Mouse (Mus musculus): ENCODE results near the gene Paics. TPM values are rescaled to one million over a fixed set of nuclear protein-coding genes. Genes with fewer than 3 reads are reported as not detected.
"Not testable (repeated sequence)": the region's sequence is repeated elsewhere in the genome, so short reads cannot be mapped to it uniquely, and the experiment has no call there.

Gene Paics
- total RNA-seq (2014; rRNA removed) (114 and 129 TPM in 2 replicates), polyA plus RNA-seq (2015; fragmentation: Nextera tagmentation; extraction: Ambion mirVana) (166 and 176 TPM in 2 replicates)

DNA sequence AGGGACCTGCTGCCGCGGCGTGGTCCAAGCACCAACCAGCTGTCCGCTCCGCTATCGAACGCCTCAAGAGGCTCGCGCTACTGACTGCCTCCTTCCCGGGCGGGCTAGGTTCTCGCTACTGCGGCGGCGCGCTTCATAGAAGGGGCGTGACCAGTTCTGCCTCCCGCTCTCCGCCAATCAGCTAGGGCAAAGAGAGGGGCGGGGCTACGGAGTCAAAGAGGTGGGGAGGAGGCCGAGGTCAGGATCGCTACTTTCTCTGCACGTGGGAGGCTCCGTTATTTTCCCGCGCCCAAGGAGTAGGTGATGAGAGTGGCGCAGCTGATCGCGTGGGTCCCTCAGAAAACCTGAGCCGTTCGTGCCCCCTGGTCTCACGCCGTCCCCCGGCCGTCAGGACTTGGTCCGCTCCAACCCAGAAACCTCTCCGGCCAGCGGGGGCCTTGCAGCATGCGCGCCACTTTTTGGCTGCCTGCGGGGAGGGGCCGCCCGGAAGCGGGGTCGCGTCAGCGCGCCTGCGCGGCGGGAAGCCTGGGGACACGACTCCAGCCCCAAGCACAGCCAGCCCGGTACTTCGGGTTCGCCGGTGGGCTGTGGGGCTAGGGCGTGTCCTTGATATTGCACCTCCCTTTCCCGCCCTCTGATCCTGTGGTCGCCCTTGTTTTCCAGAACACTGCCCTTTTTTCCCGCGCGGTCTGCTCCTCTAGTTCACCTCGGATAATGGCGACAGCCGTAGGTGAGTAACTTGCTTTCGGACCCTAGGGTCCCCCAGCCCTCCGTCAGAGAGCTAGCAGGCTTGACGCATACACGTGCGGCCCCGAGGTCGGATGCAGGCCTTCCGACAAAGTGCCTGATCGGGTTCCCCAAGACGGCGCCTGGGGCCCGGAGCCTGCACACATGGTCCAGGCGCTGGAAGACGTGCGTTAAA, at the start of gene Paics, which contains the start of gene Ppat:
Paics (plus strand) TSS at position 202 of the 922 bp plus-strand sequence.
Ppat (minus strand) TSS at position 473 of the 922 bp plus-strand sequence.
- DNase-seq (ENCODE audit: low spot score), result peak; percentile 98
- peaks cover under 1% of the 10 kb centered on the region; the same call in 1 of the 2 replicates for H3K36me3 ChIP-seq (ENCODE audit: insufficient read depth, low read length)
- TF ChIP-seq CTCF (IDR thresholded peaks at IDR 0.05; ENCODE audit: low read depth), result peak; percentile 29
- H3K9ac ChIP-seq (replicated peaks; ENCODE audit: low read length), result peak within 1 kb of the TSS; percentile 63
- peak within 1 kb of the TSS; percentile 97 for H3K4me2 ChIP-seq (ENCODE audit: low read depth, low read length)
- WGBS, result under 1% methylated on average over 79 of the region's 81 CpGs
- H3K27ac ChIP-seq, result peak within 1 kb of the TSS; percentile 88
- 0 out of 2 replicates have a peak, but pooled peaks cover 6% of the 10 kb centered on the region for H3K4me1 ChIP-seq (ENCODE audit: insufficient read depth, low read length)
- ATAC-seq, result peak; percentile 99
- H3K9me3 ChIP-seq (ENCODE audit: low read length), result no peaks in the 10 kb centered on the region
- H3K27me3 ChIP-seq (ENCODE audit: insufficient read depth, low read length), result no peaks in the 10 kb centered on the region
- H3K4me3 ChIP-seq (ENCODE audit: low read length), result peak within 1 kb of the TSS; percentile 64

DNA sequence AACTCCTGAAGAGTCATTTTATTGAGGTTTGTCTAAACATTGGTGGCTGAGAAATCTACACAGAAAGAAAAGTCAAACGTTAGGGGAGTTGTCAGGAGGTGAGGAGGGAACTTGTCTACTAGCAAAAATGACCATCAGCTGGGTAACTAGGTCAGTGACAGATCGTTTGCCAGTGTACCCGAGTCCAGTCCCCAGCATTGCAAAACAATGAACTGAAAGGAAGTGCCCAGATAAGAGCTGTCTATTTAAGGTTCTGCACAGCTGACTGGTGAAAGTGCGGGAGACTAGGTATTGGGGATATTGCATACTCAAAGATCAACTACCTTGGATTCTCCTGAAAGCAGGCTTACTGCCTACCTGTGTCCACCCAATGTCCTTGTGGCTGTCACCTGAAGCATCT, 49.0 kb upstream of the Paics start:
- no peak for TF ChIP-seq CTCF (IDR thresholded peaks at IDR 0.05; ENCODE audit: low read depth)
- H3K4me1 ChIP-seq (ENCODE audit: insufficient read depth, low read length), result no peaks in the 10 kb centered on the region
- H3K9ac ChIP-seq (replicated peaks; ENCODE audit: low read length), result no peak overlapping the region
- H3K36me3 ChIP-seq (ENCODE audit: insufficient read depth, low read length), result no peaks in the 10 kb centered on the region
- H3K4me3 ChIP-seq (ENCODE audit: low read length), result no peak overlapping the region
- H3K9me3 ChIP-seq (ENCODE audit: low read length), result no peaks in the 10 kb centered on the region
- 85% methylated on average over 4 of the region's 4 CpGs for WGBS
- no peak for DNase-seq (ENCODE audit: low spot score)
- no peak overlapping the region for H3K4me2 ChIP-seq (ENCODE audit: low read depth, low read length)
- no peak overlapping the region for H3K27ac ChIP-seq
- H3K27me3 ChIP-seq (ENCODE audit: insufficient read depth, low read length), result no peaks in the 10 kb centered on the region
- no peak for ATAC-seq

DNA sequence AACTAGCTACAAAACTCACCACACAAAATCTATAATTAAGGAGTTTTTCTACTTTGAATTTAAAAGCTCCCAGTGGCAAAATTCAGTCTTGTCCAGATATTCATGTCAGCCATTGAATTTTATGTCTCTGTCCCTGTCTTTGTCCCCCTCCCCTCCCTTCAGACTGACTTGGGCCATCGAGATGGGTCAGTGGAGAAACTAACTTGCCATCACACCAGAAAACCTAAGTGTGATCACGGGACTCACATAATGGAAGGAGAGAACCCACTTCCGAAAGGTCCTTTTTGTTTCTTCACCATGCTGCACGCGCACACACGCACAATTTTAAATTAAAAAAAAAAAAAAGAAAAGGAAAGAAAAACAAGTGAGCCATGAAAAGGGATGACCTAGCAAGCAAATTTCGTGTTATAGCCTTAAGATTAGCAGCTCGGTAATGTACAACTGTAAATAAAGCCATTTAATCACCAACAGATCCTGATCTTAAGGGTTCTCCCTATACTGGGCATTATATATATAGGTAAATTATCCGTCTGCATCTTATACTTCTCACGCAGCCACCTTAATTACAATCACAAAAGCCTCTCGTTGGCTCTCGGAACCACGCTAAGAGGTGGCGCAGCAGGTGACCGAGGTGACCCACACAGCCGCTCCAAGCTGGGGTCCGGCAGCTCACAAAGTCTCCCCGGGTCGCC, 46.2 kb upstream of the Paics start:
- H3K4me3 ChIP-seq (ENCODE audit: low read length), result peak overlapping the region; percentile 75
- DNase-seq (ENCODE audit: low spot score) (peak; percentile 20), ATAC-seq (no peak; the same call in 1 of the 2 replicates)
- WGBS, result under 1% methylated on average over 19 of the region's 19 CpGs
- no peaks in the 10 kb centered on the region for H3K4me1 ChIP-seq (ENCODE audit: insufficient read depth, low read length)
- peak overlapping the region; percentile 92 for H3K9ac ChIP-seq (replicated peaks; ENCODE audit: low read length)
- TF ChIP-seq CTCF (IDR thresholded peaks at IDR 0.05; ENCODE audit: low read depth), result no peak
- H3K36me3 ChIP-seq (ENCODE audit: insufficient read depth, low read length), result no peaks in the 10 kb centered on the region
- peak overlapping the region; percentile 90 for H3K27ac ChIP-seq
- H3K9me3 ChIP-seq (ENCODE audit: low read length), result no peaks in the 10 kb centered on the region
- no peaks in the 10 kb centered on the region for H3K27me3 ChIP-seq (ENCODE audit: insufficient read depth, low read length)
- H3K4me2 ChIP-seq (ENCODE audit: low read depth, low read length), result peak overlapping the region; percentile 87

DNA sequence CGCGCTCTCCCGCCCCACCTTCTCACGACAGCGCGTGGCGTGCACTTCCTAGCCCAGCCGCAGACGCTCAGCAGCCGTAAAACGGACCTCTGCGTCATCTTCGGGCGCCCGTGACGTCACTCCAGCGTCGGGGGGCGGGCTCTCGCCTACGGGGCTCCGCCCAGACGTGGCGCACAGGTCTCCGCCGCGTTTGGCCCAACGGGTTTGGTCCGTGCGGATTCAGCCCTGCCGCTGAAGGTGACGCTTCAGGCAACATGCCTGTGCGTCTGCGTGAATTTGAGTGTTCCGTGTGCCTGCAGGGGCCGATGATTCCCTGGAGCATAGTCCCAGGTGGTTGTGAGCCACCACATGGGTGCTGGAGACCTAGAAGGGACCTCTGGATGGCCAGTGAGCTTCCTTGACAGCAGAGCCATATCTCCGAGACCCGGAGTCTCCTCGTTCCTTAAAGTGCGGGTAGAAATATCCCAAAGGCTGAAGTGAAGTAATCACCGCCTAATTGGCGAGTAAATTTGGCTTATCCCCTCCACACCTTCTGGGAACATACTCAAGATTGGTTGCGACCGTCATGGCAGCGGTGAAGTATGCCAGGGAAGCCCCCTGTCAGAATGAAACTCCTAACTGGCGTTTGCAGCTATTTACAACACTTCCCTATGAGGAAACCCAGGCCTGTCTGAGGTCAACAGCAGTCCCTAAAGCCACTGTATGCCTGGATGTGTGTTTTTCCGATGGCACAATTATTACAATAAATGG, 45.5 kb upstream of the Paics start, which contains the start of gene Aasdh:
Aasdh (minus strand) TSS at position 110 of the 750 bp plus-strand sequence.
- ATAC-seq (peak; percentile 99), DNase-seq (ENCODE audit: low spot score) (peak; percentile 98)
- Histone ChIP-seq H3K27ac (peak within 1 kb of the TSS; percentile 90), H3K9me3 (ENCODE audit: low read length) (no peaks in the 10 kb centered on the region), H3K4me3 (ENCODE audit: low read length) (peak within 1 kb of the TSS; percentile 75), H3K4me1 (ENCODE audit: insufficient read depth, low read length) (no peaks in the 10 kb centered on the region), H3K36me3 (ENCODE audit: insufficient read depth, low read length) (no peaks in the 10 kb centered on the region), H3K4me2 (ENCODE audit: low read depth, low read length) (peak within 1 kb of the TSS; percentile 87), H3K9ac (replicated peaks; ENCODE audit: low read length) (peak within 1 kb of the TSS; percentile 92), H3K27me3 (ENCODE audit: insufficient read depth, low read length) (no peaks in the 10 kb centered on the region)
- peak; percentile 40 for TF ChIP-seq CTCF (IDR thresholded peaks at IDR 0.05; ENCODE audit: low read depth)
- under 1% methylated on average over 47 of the region's 47 CpGs for WGBS

DNA sequence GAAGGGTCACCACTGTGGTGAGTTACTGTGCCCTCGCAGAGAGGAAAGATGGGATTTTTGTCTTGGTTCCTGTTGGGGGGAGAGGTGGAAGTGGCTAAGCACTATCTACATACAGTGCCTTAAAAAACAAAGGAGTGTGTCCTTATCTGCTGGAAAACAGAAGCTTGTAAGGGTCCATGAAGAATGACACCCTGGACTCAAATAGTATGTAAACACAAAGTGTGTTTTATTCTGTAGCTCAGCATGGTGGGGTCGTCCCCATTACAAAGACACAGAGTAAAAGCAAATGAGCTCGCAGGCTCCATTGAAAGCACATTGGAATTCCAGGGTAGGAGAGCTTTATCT, 45.0 kb upstream of the Paics start:
- Histone ChIP-seq H3K27me3 (ENCODE audit: insufficient read depth, low read length) (no peaks in the 10 kb centered on the region), H3K36me3 (ENCODE audit: insufficient read depth, low read length) (no peaks in the 10 kb centered on the region), H3K4me2 (ENCODE audit: low read depth, low read length) (peak overlapping the region; percentile 87), H3K27ac (peak overlapping the region; percentile 90), H3K9me3 (ENCODE audit: low read length) (no peaks in the 10 kb centered on the region), H3K9ac (replicated peaks; ENCODE audit: low read length) (peak overlapping the region; percentile 92), H3K4me3 (ENCODE audit: low read length) (peak overlapping the region; percentile 75), H3K4me1 (ENCODE audit: insufficient read depth, low read length) (no peaks in the 10 kb centered on the region)
- WGBS, result 33% methylated on average over 3 of the region's 3 CpGs
- no peak for DNase-seq (ENCODE audit: low spot score)
- ATAC-seq, result no peak
- no peak for TF ChIP-seq CTCF (IDR thresholded peaks at IDR 0.05; ENCODE audit: low read depth)

DNA sequence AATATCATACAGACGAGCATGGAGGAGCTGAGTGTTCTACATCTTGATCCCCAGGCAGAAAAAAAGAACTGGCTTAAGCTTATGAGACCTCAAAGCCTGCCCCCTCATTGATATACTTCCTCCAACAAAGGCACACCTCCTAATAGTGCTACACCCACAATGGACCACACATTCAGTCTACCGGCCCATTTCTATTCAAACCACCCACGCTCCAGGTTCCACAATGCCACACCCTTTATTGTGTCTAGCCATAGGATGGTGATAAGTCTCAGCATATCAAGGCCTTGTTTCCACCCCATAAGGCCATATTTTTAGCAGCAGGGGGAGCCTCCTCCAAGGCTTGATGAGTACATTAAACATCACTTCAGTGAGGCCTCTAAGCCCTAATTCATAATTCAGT, 40.3 kb upstream of the Paics start:
- Histone ChIP-seq H3K36me3 (ENCODE audit: insufficient read depth, low read length) (peaks cover 9% of the 10 kb centered on the region; the same call in 1 of the 2 replicates), H3K4me2 (ENCODE audit: low read depth, low read length) (no peak overlapping the region), H3K9ac (replicated peaks; ENCODE audit: low read length) (no peak overlapping the region), H3K27me3 (ENCODE audit: insufficient read depth, low read length) (no peaks in the 10 kb centered on the region), H3K27ac (no peak overlapping the region), H3K4me1 (ENCODE audit: insufficient read depth, low read length) (no peaks in the 10 kb centered on the region), H3K9me3 (ENCODE audit: low read length) (no peaks in the 10 kb centered on the region), H3K4me3 (ENCODE audit: low read length) (no peak overlapping the region)
- ATAC-seq (no peak), DNase-seq (ENCODE audit: low spot score) (no peak)
- WGBS, result 78% methylated on average over 3 of the region's 3 CpGs
- TF ChIP-seq CTCF (IDR thresholded peaks at IDR 0.05; ENCODE audit: low read depth), result no peak

DNA sequence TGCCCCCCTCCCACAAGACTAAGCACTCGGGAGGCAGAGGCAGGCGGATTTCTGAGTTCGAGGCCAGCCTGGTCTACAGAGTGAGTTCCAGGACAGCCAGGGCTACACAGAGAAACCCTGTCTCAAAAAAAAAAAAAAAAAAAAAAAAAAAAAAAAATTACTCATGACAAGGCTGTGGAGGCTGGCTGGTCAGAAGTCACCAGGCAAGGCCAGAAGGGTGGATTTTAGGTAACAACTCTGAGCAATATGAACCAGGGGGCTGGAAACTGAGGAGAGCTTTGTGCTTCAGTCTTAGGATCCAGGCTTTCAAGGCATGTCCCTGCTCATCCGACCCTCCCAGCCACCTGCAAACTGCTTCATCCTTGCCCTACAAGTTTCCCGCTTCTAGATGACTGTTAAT, 38.6 kb upstream of the Paics start:
- H3K9ac ChIP-seq (replicated peaks; ENCODE audit: low read length); H3K4me3 ChIP-seq (ENCODE audit: low read length); ATAC-seq; H3K27me3 ChIP-seq (ENCODE audit: insufficient read depth, low read length); H3K27ac ChIP-seq; H3K9me3 ChIP-seq (ENCODE audit: low read length); H3K4me2 ChIP-seq (ENCODE audit: low read depth, low read length); DNase-seq (ENCODE audit: low spot score); H3K4me1 ChIP-seq (ENCODE audit: insufficient read depth, low read length): not testable (repeated sequence)
- WGBS, result 91% methylated on average over 5 of the region's 5 CpGs
- H3K36me3 ChIP-seq (ENCODE audit: insufficient read depth, low read length), result peaks cover 10% of the 10 kb centered on the region; the same call in 1 of the 2 replicates

Measured in hindbrain, postnatal 0 days (tissue).